Mouse (Mus musculus) thymus, adult 2 months (tissue): ENCODE data around the gene Fscn3. TPM values are rescaled to one million over a fixed set of nuclear protein-coding genes. Genes with fewer than 3 reads are reported as not detected.
A peak's percentile ranks its signal among the peaks of the same experiment; 100 is the strongest.

ENCODE experiments used
- DNase-seq: peaks from one replicate; pipeline ENCODE4 v3.0.0; 2021
- H3K27ac ChIP-seq: fragments of 200-500 bp; 2 replicates; pipeline ENCODE4 v1.5.1; 2012; ENCODE audit warnings: low read length, control low read depth; ENCODE audit not compliant: control insufficient read depth, insufficient read depth
- H3K27me3 ChIP-seq: fragments of 200-500 bp; 2 replicates; pipeline ENCODE4 v1.6.1; 2012; ENCODE audit warnings: mild to moderate bottlenecking, low read length, moderate library complexity, mixed read lengths; ENCODE audit not compliant: control insufficient read depth, insufficient read depth
- H3K36me3 ChIP-seq: fragments of 200-500 bp; 2 replicates; pipeline ENCODE4 v1.6.1; 2012; ENCODE audit warnings: mild to moderate bottlenecking, low read length, moderate library complexity; ENCODE audit not compliant: control insufficient read depth, insufficient read depth
- H3K4me1 ChIP-seq: fragments of 200-500 bp; replicated peaks from 2 replicates; pipeline ENCODE4 v1.6.1; 2012; ENCODE audit warnings: low read length; ENCODE audit not compliant: control insufficient read depth, insufficient read depth
- H3K4me3 ChIP-seq: fragments of 200-500 bp; 2 replicates; pipeline ENCODE4 v1.5.1; 2012; ENCODE audit warnings: mild to moderate bottlenecking, low read length, control low read depth, moderate library complexity; ENCODE audit not compliant: control insufficient read depth, insufficient read depth
- CTCF ChIP-seq: fragments of 200-500 bp; IDR thresholded peaks from 2 replicates; pipeline ENCODE4 v1.5.1; 2012; ENCODE audit warnings: mild to moderate bottlenecking, control low read depth, low read length, moderate library complexity, borderline replicate concordance; ENCODE audit not compliant: control insufficient read depth, poor library complexity, insufficient read depth; ENCODE audit errors: extremely low read depth
- POLR2A ChIP-seq: fragments of 200-500 bp; IDR thresholded peaks from 2 replicates; pipeline ENCODE4 v1.6.1; 2012; ENCODE audit warnings: mild to moderate bottlenecking, low read length, control low read depth, moderate library complexity; ENCODE audit not compliant: control insufficient read depth, poor library complexity, insufficient read depth; ENCODE audit errors: extremely low read depth
- WGBS: fragments of 180-500 bp; shearing (Covaris S2); methylation state at CpG from one replicate; pipeline ENCODE4 v1.1.7; 2018; 5-methylcytosine and 5-hydroxymethylcytosine counted together
- polyA plus RNA-seq: library from polyadenylated mRNA; depleted of rRNA; stranded (reverse); fragments of >200 nt; gene quantifications from 2 replicates; pipeline ENCODE4 v1.2.3, GENCODE M21; 2012

Fscn3 gene
- polyA plus RNA-seq, 1 experiment, result 0.19 TPM

- WGBS, result 91% methylated on average over 4 of the region's 4 CpGs
- Histone ChIP-seq H3K27ac (no peak overlapping the region), H3K27me3 (no peaks in the 10 kb centered on the region), H3K4me3 (no peak overlapping the region), H3K4me1 (no peaks in the 10 kb centered on the region), H3K36me3 (no peaks in the 10 kb centered on the region)
- TF ChIP-seq POLR2A, result no peak
- TF ChIP-seq CTCF, result no peak
- DNase-seq, result no peak
Observed at GRCm38 (mm10) chr6:28470017-28470602, 42.5 kb downstream of the Fscn3 start.

DNA sequence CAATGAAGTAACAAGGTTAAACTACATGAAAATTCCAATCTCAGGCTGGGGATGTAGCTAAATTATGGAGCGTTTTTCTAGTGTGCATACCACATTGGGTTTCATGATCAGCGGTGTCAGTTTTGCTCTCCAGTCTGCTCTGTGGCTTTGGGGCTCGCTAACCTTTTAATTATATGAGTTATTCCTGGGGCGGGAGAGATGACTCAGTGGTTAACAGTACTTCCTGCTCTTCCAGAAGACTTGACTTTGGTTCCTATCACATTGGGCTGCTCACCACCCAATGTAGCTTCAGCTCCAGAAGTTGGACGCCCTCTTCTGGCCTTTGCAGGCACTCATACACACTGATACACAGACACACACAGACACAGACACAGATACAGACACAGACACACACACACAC lies 43.0 kb downstream of the Fscn3 start:
- Histone ChIP-seq H3K36me3 (no peaks in the 10 kb centered on the region), H3K4me1 (no peaks in the 10 kb centered on the region), H3K27ac (no peak overlapping the region), H3K4me3 (no peak overlapping the region), H3K27me3 (no peaks in the 10 kb centered on the region)
- DNase-seq, result no peak
- 85% methylated on average over 5 of the region's 5 CpGs for WGBS
- TF ChIP-seq POLR2A (no peak), CTCF (no peak)

DNA sequence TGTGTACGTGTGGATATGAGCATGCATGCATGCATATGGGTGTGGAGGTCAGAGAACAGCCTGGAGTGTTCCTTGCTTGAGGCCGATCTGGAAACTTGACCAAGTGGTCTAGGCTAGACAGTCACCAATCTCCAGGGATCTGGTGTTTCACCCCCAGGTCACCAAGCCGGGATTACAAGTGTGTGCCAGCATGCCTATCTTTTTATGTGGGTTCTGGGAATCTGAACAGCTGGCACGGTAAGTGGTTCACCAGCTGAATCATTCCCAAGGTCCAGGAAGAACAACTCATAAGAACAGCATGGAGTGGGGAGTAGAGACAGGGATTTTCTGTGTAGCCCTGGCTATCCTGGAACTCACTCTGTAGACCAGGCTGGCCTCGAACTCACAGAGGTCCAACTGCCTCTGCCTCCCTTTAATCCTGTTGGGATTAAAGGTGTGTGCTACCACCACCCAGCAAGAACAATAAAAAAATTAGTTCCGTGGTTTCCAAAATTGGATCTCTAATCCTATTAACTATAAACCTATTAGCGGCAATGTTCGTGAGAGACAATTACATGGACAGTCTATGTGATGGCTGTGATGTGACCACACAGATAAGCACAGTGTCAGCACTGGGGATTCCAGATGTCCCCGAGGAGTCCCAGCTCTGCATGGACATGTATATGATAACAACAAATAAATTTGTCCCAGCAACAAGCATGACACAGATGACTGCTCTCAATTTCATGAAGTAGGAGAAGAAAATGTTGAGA lies 43.9 kb downstream of the Fscn3 start:
- TF ChIP-seq CTCF (no peak), POLR2A (no peak)
- Histone ChIP-seq H3K27ac (no peak overlapping the region), H3K4me3 (no peak overlapping the region), H3K4me1 (no peaks in the 10 kb centered on the region), H3K36me3 (no peaks in the 10 kb centered on the region), H3K27me3 (no peaks in the 10 kb centered on the region)
- DNase-seq, result no peak
- WGBS, result 96% methylated on average over 9 of the region's 9 CpGs

GRCm38 (mm10) chr6:28474211-28474610 lies 46.6 kb downstream of the Fscn3 start:
- no peaks in the 10 kb centered on the region for H3K4me1 ChIP-seq
- H3K27me3 ChIP-seq, result no peaks in the 10 kb centered on the region
- WGBS, result 95% methylated on average over 4 of the region's 4 CpGs
- H3K36me3 ChIP-seq, result no peaks in the 10 kb centered on the region
- H3K4me3 ChIP-seq, result no peak overlapping the region
- no peak for TF ChIP-seq POLR2A
- TF ChIP-seq CTCF, result no peak
- no peak overlapping the region for H3K27ac ChIP-seq
- DNase-seq, result no peak

- no peak for DNase-seq
- H3K27me3 ChIP-seq, result no peaks in the 10 kb centered on the region
- H3K4me3 ChIP-seq, result no peak within 1 kb of the TSS
- no peak within 1 kb of the TSS for H3K27ac ChIP-seq
- WGBS, result 95% methylated on average over 5 of the region's 5 CpGs
- H3K4me1 ChIP-seq, result peaks cover 3% of the 10 kb centered on the region; the same call in 1 of the 2 replicates
- H3K36me3 ChIP-seq, result no peaks in the 10 kb centered on the region
- TF ChIP-seq CTCF, result no peak
- no peak for TF ChIP-seq POLR2A
Observed at GRCm38 (mm10) chr6:28474839-28475238, 47.2 kb downstream of the Fscn3 start, which contains the start of gene Snd1. Snd1 (plus strand) TSS chr6:28475139.

DNA sequence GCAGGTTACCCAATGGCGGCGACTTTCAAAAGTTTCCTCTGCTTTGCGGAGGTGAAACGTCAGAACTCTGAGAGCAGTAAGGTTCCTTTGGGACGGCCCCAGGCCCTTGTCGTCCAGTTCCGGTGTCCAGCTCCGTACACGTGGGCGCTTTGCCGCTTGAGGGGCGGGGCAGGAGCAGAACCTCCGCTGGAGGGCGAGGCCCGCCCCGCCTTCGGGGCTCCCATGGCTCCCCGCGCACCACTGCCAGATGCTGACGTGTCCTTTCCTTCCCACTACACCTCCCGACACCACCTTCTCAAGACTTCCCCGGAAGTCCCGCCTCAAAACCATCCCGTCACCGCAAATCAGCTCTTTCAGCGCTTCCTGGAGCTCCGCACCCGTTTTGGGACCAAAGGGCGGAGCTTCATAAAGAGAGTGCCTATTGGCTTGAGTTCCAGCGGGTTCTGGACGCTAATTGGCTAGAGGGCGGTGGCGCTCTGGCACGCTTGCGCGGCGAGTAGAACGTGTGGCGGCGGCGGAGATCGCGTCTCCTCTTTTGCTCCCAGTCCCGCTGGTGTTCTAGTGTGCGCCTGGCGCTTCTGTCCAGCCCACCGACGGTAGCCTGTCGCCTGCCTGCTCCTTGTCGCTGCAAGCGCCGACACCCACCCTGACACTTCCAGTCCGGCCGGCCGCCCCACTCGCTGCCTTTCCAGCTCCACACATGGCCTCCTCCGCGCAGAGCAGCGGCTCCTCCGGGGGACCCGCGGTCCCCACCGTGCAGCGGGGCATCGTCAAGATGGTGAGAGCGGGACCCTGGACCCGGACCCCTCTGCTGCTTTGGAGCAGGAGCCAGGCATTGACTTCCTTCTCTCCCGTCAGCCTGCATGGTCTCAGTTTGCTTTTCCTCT lies 52.5 kb downstream of the Fscn3 start:
- Histone ChIP-seq H3K27ac (no peak overlapping the region), H3K36me3 (no peaks in the 10 kb centered on the region), H3K27me3 (no peaks in the 10 kb centered on the region), H3K4me3 (peak overlapping the region; percentile 74), H3K4me1 (peaks cover 10% of the 10 kb centered on the region)
- WGBS, result under 1% methylated on average over 68 of the region's 68 CpGs
- TF ChIP-seq POLR2A (0 out of 2 replicates have a peak, but pooled peaks have one; percentile 53), CTCF (peak; percentile 50; the same call in 1 of the 2 replicates)
- DNase-seq, result peak; percentile 96
